Mouse (Mus musculus) spleen, adult 18-20 months (tissue): ENCODE measurements around the gene Hsd11b1.
A peak's percentile ranks its signal among the peaks of the same experiment; 100 is the strongest.

Experiments
- DNase-seq, 2 experiments: peaks; one replicate each; pipeline ENCODE4 v3.0.0; 2022; ENCODE audit warnings: mixed read lengths in 2 of 2

The Hsd11b1 gene

DNA sequence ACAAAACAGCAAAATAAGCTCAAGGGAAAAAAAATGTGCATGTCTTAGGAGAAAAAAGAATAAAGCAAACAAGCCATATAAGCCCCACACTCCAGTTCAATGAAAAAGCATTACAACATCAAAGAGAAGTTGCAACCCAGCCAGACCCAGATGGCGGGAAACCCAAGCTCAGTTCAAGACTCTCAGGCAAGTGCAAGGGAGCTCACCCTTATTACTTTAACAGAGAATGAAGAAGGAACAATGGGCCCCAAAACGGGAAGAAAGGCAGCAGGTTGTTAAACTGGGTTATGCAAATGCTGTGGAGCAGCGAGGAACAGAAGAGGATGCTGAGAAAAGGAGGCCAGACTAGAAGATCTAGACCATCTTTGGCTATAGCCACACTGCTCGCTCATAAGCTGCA lies 21.0 kb downstream of the Hsd11b1 start:
- peak; percentile 20 to 42 for DNase-seq

- peak in 1 of 2 experiments; percentile 16 for DNase-seq
Measured at GRCm38 (mm10) chr1:193242238-193242637, 21.6 kb downstream of the Hsd11b1 start.

DNA sequence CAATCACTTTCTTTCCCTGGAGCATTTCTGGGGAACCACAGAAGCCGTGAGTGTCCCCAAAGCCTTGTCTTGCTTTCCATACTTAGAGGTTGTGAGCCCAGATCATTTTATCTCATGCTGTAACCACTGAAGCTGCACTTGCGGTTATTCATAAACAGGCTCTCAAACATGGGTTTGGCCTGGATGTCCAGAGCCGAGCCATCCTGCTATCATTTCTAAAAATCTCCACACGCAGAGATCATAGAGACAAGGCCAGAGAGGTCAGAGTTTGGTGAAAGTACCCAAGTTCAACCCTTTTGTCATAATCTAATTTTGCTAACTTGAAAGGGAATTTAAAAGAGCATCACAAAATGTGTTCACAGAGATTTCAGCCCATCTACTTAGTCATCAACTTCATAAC lies 22.4 kb downstream of the Hsd11b1 start:
- DNase-seq, result no peak

DNA sequence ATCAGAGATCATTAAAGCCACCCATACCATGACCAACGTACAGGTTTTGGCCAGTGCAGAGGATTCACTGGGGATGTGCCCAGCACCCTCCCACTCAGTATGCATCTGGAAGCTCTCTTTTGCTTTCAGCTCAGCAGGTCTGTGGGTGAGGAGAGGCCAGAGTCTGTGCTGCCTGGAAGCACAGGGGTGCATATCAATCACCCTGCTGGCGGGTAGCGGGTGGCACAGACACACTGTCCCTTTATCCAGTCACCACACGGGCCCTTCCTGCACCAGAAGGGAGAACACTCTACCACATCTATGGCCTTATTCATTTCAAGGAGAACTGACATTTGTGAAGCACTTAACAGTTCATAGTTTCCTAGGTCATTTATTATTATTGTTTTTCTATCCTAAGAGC lies 25.4 kb downstream of the Hsd11b1 start:
- DNase-seq, result no peak

DNA sequence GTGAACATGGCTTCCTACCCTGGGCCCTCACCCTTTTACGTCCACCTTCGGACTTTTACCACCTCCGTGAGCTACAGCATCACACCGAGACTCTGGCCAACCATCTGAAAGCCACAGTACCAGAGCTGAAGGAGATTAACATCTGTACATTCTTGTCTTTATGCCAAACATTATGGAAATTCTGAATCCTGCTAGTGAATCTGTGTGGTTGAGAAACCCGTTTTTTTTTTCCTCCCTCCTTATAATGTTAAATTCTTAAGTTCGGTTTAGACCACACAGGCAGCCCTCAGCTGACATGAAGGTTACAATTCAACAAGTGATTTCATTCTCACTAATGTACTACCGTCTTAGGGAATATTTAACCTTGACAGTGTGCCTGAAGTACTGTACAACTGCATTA lies 28.9 kb downstream of the Hsd11b1 start:
- DNase-seq, result no peak

DNA sequence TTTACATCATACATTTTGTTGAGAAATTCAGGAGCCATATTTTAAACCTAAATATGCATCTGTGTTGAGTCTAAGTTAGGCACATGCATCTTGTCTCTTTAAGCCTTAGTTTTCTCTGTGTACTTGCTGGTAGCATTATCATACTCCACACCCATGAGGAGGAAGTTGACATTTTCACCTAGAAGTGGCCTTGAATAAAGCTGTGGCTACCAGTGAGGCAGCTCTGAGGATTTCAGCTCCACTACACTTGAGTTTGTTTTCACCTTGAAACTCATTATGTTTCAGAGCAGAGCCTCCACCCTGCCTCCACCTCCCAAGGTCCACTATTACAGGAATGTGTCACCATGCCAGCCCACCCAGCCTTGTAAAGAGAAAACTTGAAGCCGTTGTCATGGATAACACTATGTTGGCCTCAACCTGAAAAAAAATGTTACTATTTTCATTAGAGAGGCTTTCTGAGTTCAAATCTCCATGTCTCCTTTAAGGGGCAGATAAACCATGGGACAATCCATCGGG lies 29.7 kb downstream of the Hsd11b1 start:
- DNase-seq, result peak; percentile 13 to 41

GRCm38 (mm10) chr1:193232732-193233131 lies 31.1 kb downstream of the Hsd11b1 start:
- DNase-seq, result no peak

GRCm38 (mm10) chr1:193230935-193231334 lies 32.9 kb downstream of the Hsd11b1 start:
- DNase-seq, result no peak

DNA sequence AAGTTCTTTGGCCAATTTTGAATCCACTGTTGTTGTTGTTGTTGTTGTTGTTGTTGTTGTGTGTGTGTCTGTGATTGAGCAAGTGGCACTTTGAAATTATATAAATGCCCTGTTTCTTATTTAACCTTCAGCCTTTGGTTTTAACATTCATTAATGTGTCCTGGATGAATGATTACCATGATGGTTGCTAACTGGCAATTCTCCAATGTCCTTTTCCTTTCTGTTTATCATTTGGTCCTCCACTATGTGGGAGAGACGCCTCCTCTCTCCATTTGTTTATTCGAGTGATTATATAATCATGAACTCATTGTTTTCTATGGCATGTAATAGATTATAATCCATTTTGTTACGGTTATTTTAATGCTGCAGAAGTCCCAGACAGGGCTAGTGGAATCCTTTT lies 33.3 kb downstream of the Hsd11b1 start:
- no peak for DNase-seq

GRCm38 (mm10) chr1:193229570-193229969 lies 34.3 kb downstream of the Hsd11b1 start:
- DNase-seq, result no peak

DNA sequence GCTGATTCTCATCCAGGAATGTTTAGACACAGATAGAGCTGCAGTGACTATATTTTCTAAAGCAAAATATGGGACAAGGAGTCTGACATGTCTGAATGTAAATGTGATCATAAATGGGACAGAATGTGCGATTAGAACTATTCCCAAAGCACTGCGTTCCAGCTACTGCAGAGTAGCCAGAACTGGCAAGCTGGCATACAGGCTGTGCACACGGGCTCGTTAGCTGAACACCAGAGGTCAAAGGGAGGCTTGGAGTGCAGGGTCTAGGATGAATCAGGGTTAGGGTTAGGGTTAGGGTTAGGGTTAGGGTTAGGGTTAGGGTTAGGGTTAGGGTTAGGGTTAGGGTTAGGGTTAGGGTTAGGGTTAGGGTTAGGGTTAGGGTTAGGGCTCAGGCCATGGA lies 36.3 kb downstream of the Hsd11b1 start:
- DNase-seq, result no peak

GRCm38 (mm10) chr1:193226724-193227522 lies 37.0 kb downstream of the Hsd11b1 start:
- DNase-seq, result no peak

DNA sequence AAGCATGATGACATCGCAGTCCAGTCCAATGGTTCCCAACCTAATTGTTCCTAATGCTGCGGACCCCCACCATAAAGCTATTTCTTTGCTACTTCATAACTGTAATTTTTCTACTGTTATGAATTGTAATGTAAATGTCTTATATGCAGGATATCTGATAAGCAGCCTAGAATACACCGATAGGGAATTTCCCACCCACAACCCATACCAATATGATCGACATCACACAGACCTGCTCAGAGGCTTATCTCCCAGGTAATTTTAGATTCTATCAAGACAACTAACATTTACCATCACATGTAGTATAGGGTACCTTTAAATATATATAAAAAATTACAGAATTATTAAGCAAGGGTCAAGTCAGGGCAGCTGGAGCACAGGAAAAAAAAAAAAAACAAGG lies 37.8 kb downstream of the Hsd11b1 start:
- DNase-seq, result no peak

DNA sequence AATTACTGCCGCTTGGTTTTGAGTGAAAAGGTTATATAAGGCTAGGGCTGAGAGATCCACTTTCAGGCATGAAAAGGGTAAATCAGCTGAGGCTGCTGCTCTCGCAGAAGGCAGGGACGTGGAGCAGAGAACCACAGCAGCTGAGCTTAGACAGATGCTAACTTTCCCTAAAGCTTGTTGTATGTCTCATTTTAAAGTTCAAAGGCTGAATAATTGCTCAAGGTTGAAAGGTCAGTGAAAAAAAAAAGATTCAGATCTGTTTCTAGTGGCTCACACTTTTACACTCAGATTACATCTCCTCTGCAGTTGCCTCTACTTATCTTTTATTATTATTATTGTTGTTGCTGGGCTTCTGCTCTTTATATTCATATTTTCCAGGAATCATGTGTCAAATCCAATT lies 38.3 kb downstream of the Hsd11b1 start:
- no peak for DNase-seq

DNA sequence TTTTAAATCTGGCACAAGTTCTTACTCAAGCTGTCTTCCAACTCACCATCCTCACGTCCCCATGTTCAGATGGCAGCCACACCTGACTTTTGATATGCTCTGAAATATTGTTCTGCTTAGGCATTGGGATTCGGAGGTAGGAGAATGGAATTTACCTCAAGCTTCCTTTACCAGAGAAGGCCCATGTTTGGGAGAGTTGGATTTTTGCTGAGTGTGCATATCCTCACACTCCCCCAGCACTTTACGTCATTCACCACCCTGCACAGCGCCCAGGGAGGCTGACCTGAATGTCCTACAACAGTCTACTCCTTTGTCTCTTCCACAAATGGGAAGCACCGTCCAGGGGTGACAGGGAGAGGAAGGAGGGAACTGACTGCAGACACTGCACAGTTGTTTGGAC lies 43.5 kb downstream of the Hsd11b1 start:
- no peak for DNase-seq

DNA sequence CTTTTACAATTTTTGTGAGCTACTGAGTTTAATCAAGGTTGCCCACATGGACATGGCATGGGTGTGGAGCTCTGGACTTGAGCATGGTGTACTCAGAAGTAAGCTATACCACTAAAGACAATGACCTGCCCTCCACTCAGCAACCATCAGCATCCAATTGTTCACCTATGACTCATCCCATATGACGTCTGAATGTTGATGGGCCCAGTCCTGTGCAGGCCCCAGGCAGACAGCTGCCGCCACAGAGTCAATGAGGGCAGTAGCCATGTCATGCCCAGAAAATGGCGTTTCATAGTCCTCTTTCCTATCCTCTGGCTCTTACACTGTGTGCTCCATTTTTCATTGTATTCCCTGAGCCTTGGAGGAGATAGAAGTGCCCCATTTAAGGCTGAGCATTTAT lies 47.9 kb downstream of the Hsd11b1 start:
- DNase-seq, result no peak

DNA sequence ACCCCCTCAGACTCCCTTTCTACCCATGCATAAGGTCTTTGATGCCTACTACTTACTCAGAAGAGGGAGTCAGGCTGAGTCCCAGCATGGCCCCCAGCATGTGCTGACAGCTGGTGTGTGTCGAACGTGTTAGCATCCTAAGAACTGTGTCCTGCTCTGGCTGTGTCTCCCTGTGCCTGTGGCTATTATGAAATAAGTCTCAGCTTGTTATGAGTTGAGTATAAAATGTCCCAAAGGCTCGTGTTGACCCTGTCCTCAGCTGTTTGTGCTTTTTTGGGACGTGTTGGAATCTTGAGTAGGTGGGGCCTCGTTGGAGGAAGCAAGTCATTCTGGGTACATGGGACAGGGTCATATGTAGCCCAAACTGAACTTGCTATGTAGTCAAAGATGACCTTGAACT lies 49.8 kb downstream of the Hsd11b1 start:
- DNase-seq, result no peak

DNA sequence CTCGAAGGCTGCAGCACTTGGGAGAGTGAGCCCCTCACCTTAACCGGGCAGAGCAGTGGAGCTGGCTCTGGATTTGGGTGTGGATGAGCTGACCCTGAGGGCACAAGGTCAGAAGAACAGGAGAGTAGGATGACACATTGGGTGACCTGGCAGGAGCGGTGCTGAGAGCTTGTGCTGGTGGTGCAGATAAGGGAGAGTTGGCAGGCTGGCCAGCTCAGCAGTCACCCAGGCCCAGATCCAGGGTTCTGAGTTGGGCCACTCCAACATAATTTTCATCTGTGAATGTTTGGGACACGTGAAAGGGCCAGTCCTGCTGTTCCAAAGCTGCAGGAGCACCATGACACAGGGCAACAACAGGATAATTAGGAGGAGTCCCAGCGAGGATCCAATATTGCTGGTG lies 52.5 kb downstream of the Hsd11b1 start:
- no peak for DNase-seq

- DNase-seq, result peak; percentile 66 to 81
Measured at GRCm38 (mm10) chr1:193208178-193208577, 55.7 kb downstream of the Hsd11b1 start.

GRCm38 (mm10) chr1:193207503-193207902 lies 56.4 kb downstream of the Hsd11b1 start, which contains the start of gene Lamb3:
Gene Lamb3, plus strand, starts transcription at chr1:193207699.
- DNase-seq, result peak in 1 of 2 experiments; percentile 26

DNA sequence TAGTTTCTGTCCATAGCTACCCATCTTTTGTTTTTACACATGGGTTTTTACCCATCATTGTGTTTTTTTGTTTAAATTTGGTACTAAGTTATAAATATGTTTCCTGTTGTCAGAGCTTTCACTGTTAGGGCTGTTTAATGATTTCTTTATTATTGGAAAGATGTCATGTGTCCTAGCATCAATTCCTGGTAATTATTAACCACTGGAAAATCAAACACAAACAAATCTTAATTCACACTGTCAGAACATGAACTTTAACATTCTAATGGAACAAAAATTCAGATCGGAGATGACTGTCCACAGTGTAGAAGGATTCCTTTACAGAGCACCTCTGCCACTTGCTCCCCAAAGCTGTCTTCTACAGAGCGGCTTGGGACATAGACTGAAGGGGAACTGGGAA lies 58.4 kb downstream of the Hsd11b1 start:
- DNase-seq, result no peak

DNA sequence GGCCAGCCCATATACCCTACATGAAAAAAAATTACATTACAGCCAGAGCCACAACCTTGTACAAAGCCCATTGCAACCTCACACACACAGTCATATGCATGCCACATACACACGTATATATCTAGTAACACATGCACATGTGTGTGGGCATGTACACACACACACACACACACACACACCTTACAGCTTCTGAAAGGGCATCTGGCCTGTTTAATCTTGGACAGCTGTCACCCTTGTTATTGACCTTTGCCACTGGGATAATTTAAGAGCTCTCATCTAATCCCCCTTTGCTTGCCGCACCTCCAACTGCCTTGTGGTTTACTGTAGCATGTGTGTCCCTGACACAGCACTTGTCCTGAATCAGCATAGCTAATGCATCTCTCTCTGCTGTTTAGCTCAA lies 60.1 kb downstream of the Hsd11b1 start:
- no peak for DNase-seq

- DNase-seq, result peak; percentile 68 to 81
Measured at GRCm38 (mm10) chr1:193201383-193201778, 62.5 kb downstream of the Hsd11b1 start, which contains the start of gene Traf3ip3. Gene Traf3ip3, minus strand, starts transcription at chr1:193201703.

DNA sequence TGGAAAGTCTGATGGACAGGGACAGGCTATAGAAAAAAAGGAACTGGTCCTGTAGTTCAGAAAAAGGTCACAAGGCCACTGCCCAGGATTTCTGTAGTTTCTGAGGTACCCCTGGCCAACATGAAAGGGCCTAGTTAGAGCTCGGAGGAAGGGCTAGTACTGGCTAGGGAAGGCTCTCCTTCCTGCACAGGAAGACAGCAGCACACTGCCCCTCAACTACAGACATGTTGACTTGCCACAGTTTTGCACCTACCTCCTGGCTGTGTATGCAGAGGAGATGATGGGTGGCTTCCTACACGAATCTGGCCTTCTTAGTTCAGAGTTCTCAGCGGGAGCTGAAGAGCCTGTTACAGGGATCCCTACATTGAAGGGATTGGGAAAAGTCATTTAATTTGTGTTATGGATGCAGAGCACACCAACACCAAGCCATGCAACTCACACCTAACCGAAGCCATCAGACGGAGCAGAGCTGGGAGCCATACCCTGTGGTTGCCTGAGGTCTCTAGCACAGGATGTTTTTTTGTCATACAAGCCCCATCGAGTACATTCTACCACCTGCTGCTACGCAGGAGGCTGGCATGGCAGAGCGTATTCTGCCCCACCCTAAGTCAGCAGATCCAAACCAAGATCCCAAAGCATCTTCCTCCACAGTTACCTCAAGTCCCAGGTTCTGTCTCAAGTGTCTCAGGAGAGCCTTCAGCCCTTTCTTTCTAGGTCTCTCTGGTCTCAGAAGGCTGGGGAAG lies 63.1 kb downstream of the Hsd11b1 start:
- peak; percentile 44 to 48 for DNase-seq
